Mouse (Mus musculus) heart, embryonic 13.5 days (tissue): ENCODE data around the gene Syt3. TPM values are rescaled to one million over a fixed set of nuclear protein-coding genes. Genes with fewer than 3 reads are reported as not detected.
A peak's percentile ranks its signal among the peaks of the same experiment; 100 is the strongest.

Experiments used
- ATAC-seq: fragments of 200-750 bp; cut with Nextera tagmentation; 2 replicates; pipeline ENCODE4 v1.8.0; 2017; ENCODE audit warnings: moderate TSS enrichment; ENCODE audit not compliant: insufficient number of reproducible peaks, low FRiP score, low TSS enrichment; ENCODE audit errors: extremely low read depth
- H3K27ac ChIP-seq: fragments of 300-500 bp; sonication (generic); replicated peaks from 2 replicates; pipeline ENCODE4 v1.5.1; 2015; ENCODE audit warnings: moderate library complexity, mild to moderate bottlenecking, inconsistent platforms
- H3K27me3 ChIP-seq: fragments of 300-500 bp; sonication (generic); replicated peaks from 2 replicates; pipeline ENCODE4 v1.6.1; 2015; ENCODE audit warnings: mild to moderate bottlenecking, inconsistent platforms
- H3K36me3 ChIP-seq: fragments of 300-500 bp; sonication (generic); 2 replicates; pipeline ENCODE4 v1.6.1; 2015; ENCODE audit warnings: mild to moderate bottlenecking, inconsistent platforms
- H3K4me1 ChIP-seq: fragments of 300-500 bp; sonication (generic); 2 replicates; pipeline ENCODE4 v1.6.1; 2015; ENCODE audit warnings: inconsistent platforms
- H3K4me2 ChIP-seq: fragments of 300-500 bp; sonication (generic); 2 replicates; pipeline ENCODE4 v1.6.1; 2015; ENCODE audit warnings: inconsistent platforms, mild to moderate bottlenecking, moderate library complexity
- H3K4me3 ChIP-seq: fragments of 300-500 bp; sonication (generic); 2 replicates; pipeline ENCODE4 v1.5.1; 2015; ENCODE audit warnings: moderate library complexity, mild to moderate bottlenecking, inconsistent platforms
- H3K9ac ChIP-seq: fragments of 300-500 bp; sonication (generic); 2 replicates; pipeline ENCODE4 v1.6.1; 2015; ENCODE audit warnings: inconsistent platforms, mild to moderate bottlenecking, moderate library complexity
- H3K9me3 ChIP-seq: fragments of 300-500 bp; sonication (generic); 2 replicates; pipeline ENCODE4 v1.6.1; 2016; ENCODE audit warnings: inconsistent platforms
- WGBS: fragments of 180-500 bp; shearing (Covaris S2); methylation state at CpG from one replicate; pipeline ENCODE4 v1.1.7; 2015; ENCODE audit warnings: mixed read lengths; 5-methylcytosine and 5-hydroxymethylcytosine counted together
- polyA plus RNA-seq: library from polyadenylated mRNA; unstranded; fragments of >200 nt; fragmentation: Nextera tagmentation; extraction: Ambion mirVana; gene quantifications from 2 replicates; pipeline ENCODE4 v1.2.1, GENCODE M21; 2015

The Syt3 gene
- polyA plus RNA-seq, 1 experiment from 2014 or later, result 0.62 TPM

- 3% methylated on average over 17 of the region's 17 CpGs for WGBS
- H3K9ac ChIP-seq, result peak overlapping the region; percentile 70; the same call in 1 of the 2 replicates
- peak overlapping the region; percentile 85 for H3K4me2 ChIP-seq
- ATAC-seq, result no peak
- H3K9me3 ChIP-seq, result no peaks in the 10 kb centered on the region
- H3K4me1 ChIP-seq, result peaks cover 9% of the 10 kb centered on the region
- peaks cover 77% of the 10 kb centered on the region for H3K27me3 ChIP-seq
- H3K36me3 ChIP-seq, result no peaks in the 10 kb centered on the region
- peak overlapping the region; percentile 57 for H3K4me3 ChIP-seq
- H3K27ac ChIP-seq, result no peak overlapping the region
These were observed 786 bp downstream of the Syt3 start for GRCm38 (mm10) chr7:44384716-44385059.

- peak within 1 kb of the TSS; percentile 70; the same call in 1 of the 2 replicates for H3K9ac ChIP-seq
- H3K4me1 ChIP-seq, result peaks cover 9% of the 10 kb centered on the region
- no peak for ATAC-seq
- peak within 1 kb of the TSS; percentile 85 for H3K4me2 ChIP-seq
- WGBS, result 71% methylated on average over 12 of the region's 12 CpGs
- H3K27ac ChIP-seq, result no peak within 1 kb of the TSS
- peak within 1 kb of the TSS; percentile 57 for H3K4me3 ChIP-seq
- H3K9me3 ChIP-seq, result no peaks in the 10 kb centered on the region
- H3K36me3 ChIP-seq, result no peaks in the 10 kb centered on the region
- peaks cover 83% of the 10 kb centered on the region for H3K27me3 ChIP-seq
These were observed 1.8 kb downstream of the Syt3 start, which contains the start of gene 1700008O03Rik for GRCm38 (mm10) chr7:44385720-44386119. TSS of gene 1700008O03Rik (minus strand) at chr7:44385820.

- peaks cover 47% of the 10 kb centered on the region for H3K27me3 ChIP-seq
These were observed 7.9 kb downstream of the Syt3 start for GRCm38 (mm10) chr7:44391831-44392230.

GRCm38 (mm10) chr7:44392341-44392740 lies 8.4 kb downstream of the Syt3 start:
- Histone ChIP-seq H3K4me2 (no peak overlapping the region), H3K4me3 (no peak overlapping the region), H3K9me3 (no peaks in the 10 kb centered on the region), H3K27me3 (peaks cover 42% of the 10 kb centered on the region), H3K27ac (no peak overlapping the region), H3K4me1 (no peaks in the 10 kb centered on the region), H3K9ac (no peak overlapping the region), H3K36me3 (no peaks in the 10 kb centered on the region)
- WGBS, result 77% methylated on average over 14 of the region's 14 CpGs
- no peak for ATAC-seq

More at GRCm38 (mm10) chr7:44391831-44392230, 7.9 kb downstream of the Syt3 start:
- no peaks in the 10 kb centered on the region for H3K36me3 ChIP-seq
- no peaks in the 10 kb centered on the region for H3K4me1 ChIP-seq
- WGBS, result 75% methylated on average over 4 of the region's 4 CpGs
- H3K4me3 ChIP-seq, result no peak overlapping the region
- no peak overlapping the region for H3K27ac ChIP-seq
- H3K9ac ChIP-seq, result no peak overlapping the region
- H3K9me3 ChIP-seq, result no peaks in the 10 kb centered on the region
- H3K4me2 ChIP-seq, result no peak overlapping the region
- ATAC-seq, result no peak

- no peak for ATAC-seq
- no peaks in the 10 kb centered on the region for H3K9me3 ChIP-seq
- peaks cover 33% of the 10 kb centered on the region for H3K27me3 ChIP-seq
- H3K36me3 ChIP-seq, result no peaks in the 10 kb centered on the region
- H3K27ac ChIP-seq, result no peak overlapping the region
- no peak overlapping the region for H3K4me2 ChIP-seq
- H3K9ac ChIP-seq, result no peak overlapping the region
- H3K4me1 ChIP-seq, result no peaks in the 10 kb centered on the region
- H3K4me3 ChIP-seq, result no peak overlapping the region
- 84% methylated on average over 17 of the region's 17 CpGs for WGBS
These were observed 9.4 kb downstream of the Syt3 start for GRCm38 (mm10) chr7:44393284-44393683.

GRCm38 (mm10) chr7:44398570-44398969 lies 14.7 kb downstream of the Syt3 start:
- Histone ChIP-seq H3K9ac (no peak overlapping the region), H3K27ac (no peak overlapping the region), H3K9me3 (no peaks in the 10 kb centered on the region), H3K4me1 (0 out of 2 replicates have a peak, but pooled peaks cover 4% of the 10 kb centered on the region), H3K4me3 (no peak overlapping the region), H3K36me3 (no peaks in the 10 kb centered on the region), H3K4me2 (no peak overlapping the region), H3K27me3 (peaks cover 16% of the 10 kb centered on the region; the same call in 1 of the 2 replicates)
- peak; percentile 66; the same call in 1 of the 2 replicates for ATAC-seq
- WGBS, result 1% methylated on average over 3 of the region's 3 CpGs

- Histone ChIP-seq H3K4me1 (0 out of 2 replicates have a peak, but pooled peaks cover 4% of the 10 kb centered on the region), H3K36me3 (no peaks in the 10 kb centered on the region), H3K9ac (no peak overlapping the region), H3K27me3 (peaks cover 8% of the 10 kb centered on the region; the same call in 1 of the 2 replicates), H3K27ac (no peak overlapping the region), H3K9me3 (no peaks in the 10 kb centered on the region), H3K4me3 (no peak overlapping the region), H3K4me2 (no peak overlapping the region)
- WGBS, result 70% methylated on average over 6 of the region's 6 CpGs
- ATAC-seq, result no peak
These were observed 17.8 kb downstream of the Syt3 start for GRCm38 (mm10) chr7:44401673-44402072.

- WGBS, result 3% methylated on average over 27 of the region's 27 CpGs
- H3K4me1 ChIP-seq, result no peaks in the 10 kb centered on the region
- peak overlapping the region; percentile 50 for H3K4me3 ChIP-seq
- H3K4me2 ChIP-seq, result peak overlapping the region; percentile 66
- peak overlapping the region; percentile 29 for H3K27ac ChIP-seq
- ATAC-seq, result peak; percentile 87
- no peaks in the 10 kb centered on the region for H3K36me3 ChIP-seq
- H3K9me3 ChIP-seq, result no peaks in the 10 kb centered on the region
- no peak overlapping the region; the same call in 1 of the 2 replicates for H3K9ac ChIP-seq
- peaks cover 30% of the 10 kb centered on the region for H3K27me3 ChIP-seq
These were observed 21.6 kb downstream of the Syt3 start for GRCm38 (mm10) chr7:44405346-44406014.

- Histone ChIP-seq H3K27ac (no peak overlapping the region), H3K36me3 (no peaks in the 10 kb centered on the region), H3K9me3 (no peaks in the 10 kb centered on the region), H3K4me1 (no peaks in the 10 kb centered on the region), H3K4me3 (peak overlapping the region; percentile 50), H3K9ac (no peak overlapping the region), H3K27me3 (peaks cover 30% of the 10 kb centered on the region), H3K4me2 (peak overlapping the region; percentile 66)
- 3% methylated on average over 5 of the region's 5 CpGs for WGBS
- ATAC-seq, result no peak
These were observed 22.1 kb downstream of the Syt3 start for GRCm38 (mm10) chr7:44406015-44406355.

- 71% methylated on average over 4 of the region's 4 CpGs for WGBS
- no peaks in the 10 kb centered on the region for H3K4me1 ChIP-seq
These were observed 27.2 kb downstream of the Syt3 start for GRCm38 (mm10) chr7:44411144-44411543.

GRCm38 (mm10) chr7:44413307-44413706 lies 29.4 kb downstream of the Syt3 start:
- Histone ChIP-seq H3K4me1 (no peaks in the 10 kb centered on the region), H3K9me3 (no peaks in the 10 kb centered on the region), H3K9ac (no peak overlapping the region), H3K36me3 (no peaks in the 10 kb centered on the region), H3K27me3 (0 out of 2 replicates have a peak, but pooled peaks cover 13% of the 10 kb centered on the region), H3K27ac (no peak overlapping the region), H3K4me3 (no peak overlapping the region), H3K4me2 (no peak overlapping the region)
- no peak for ATAC-seq
- WGBS, result 73% methylated on average over 6 of the region's 6 CpGs

More at GRCm38 (mm10) chr7:44411144-44411543, 27.2 kb downstream of the Syt3 start:
- no peak overlapping the region for H3K9ac ChIP-seq
- no peaks in the 10 kb centered on the region for H3K36me3 ChIP-seq
- H3K27me3 ChIP-seq, result peaks cover 24% of the 10 kb centered on the region
- no peak overlapping the region for H3K4me2 ChIP-seq
- H3K4me3 ChIP-seq, result no peak overlapping the region
- no peaks in the 10 kb centered on the region for H3K9me3 ChIP-seq
- ATAC-seq, result no peak
- H3K27ac ChIP-seq, result no peak overlapping the region

- Histone ChIP-seq H3K27ac (no peak overlapping the region), H3K27me3 (peaks cover 74% of the 10 kb centered on the region), H3K4me3 (peak overlapping the region; percentile 57; the same call in 1 of the 2 replicates), H3K36me3 (no peaks in the 10 kb centered on the region), H3K9ac (no peak overlapping the region), H3K4me1 (peaks cover 14% of the 10 kb centered on the region), H3K9me3 (no peaks in the 10 kb centered on the region), H3K4me2 (peak overlapping the region; percentile 79)
- 12% methylated on average over 8 of the region's 8 CpGs for WGBS
- ATAC-seq, result no peak
These were observed 43.8 kb downstream of the Syt3 start for GRCm38 (mm10) chr7:44427666-44428065.
